Mouse (Mus musculus) heart, postnatal 0 days (tissue): ENCODE results near the gene Mycbp2.

ENCODE experiments used
- CTCF ChIP-seq: IDR thresholded peaks from 2 replicates; pipeline ENCODE4 v1.5.1; 2016; ENCODE audit warnings: antibody characterized with exemption, control low read depth, low read depth
- EP300 ChIP-seq: IDR thresholded peaks from 2 replicates; pipeline ENCODE4 v1.6.1; 2016; ENCODE audit warnings: antibody characterized with exemption, low read depth

- TF ChIP-seq CTCF (peak; percentile 44), EP300 (peak; percentile 50; the same call in 1 of the 2 replicates)
Observed at GRCm38 (mm10) chr14:103069864-103070611, 276.6 kb downstream of the Mycbp2 start, which contains the start of gene Cln5.
